Mouse (Mus musculus): ENCODE measurements around the gene Map3k5.

DNA sequence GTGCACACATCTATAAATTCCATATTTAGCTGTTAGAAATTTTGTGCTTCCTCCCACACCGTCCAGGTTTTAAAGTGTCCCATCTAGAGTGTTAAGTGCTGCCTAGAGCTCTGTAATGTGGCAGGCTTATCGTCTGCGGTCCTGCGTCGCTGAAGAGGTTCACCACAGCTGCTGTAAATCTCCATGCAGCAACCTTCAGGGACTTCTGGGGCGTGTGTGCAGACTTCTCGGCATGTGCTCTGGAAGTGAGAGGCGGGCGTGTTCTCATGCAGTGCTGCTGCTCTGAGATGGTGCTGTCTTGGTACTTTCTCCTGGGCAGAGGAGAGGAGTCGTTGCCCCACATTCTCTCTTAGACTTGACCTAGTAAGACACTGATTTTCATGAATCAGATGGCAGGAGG, 246.9 kb downstream of the Map3k5 start:
- TF ChIP-seq USF1 (IDR thresholded peaks at IDR 0.05; ENCODE audit: low read depth) = no peak
- TF ChIP-seq POLR2AphosphoS2 (IDR thresholded peaks at IDR 0.05; ENCODE audit: insufficient read length, low read depth) = no peak
- no peak for TF ChIP-seq E2F4 (IDR thresholded peaks at IDR 0.05; ENCODE audit: insufficient read depth)
